Mouse (Mus musculus) midbrain, embryonic 13.5 days (tissue): ENCODE results near the gene Asl. TPM values are rescaled to one million over a fixed set of nuclear protein-coding genes. Genes with fewer than 3 reads are reported as not detected.
A peak's percentile ranks its signal among the peaks of the same experiment; 100 is the strongest.

Experiments used
- ATAC-seq: fragments of 200-750 bp; cut with Nextera tagmentation; 2 replicates; pipeline ENCODE4 v1.8.0; 2017; ENCODE audit warnings: mild to moderate bottlenecking, moderate TSS enrichment, moderate library complexity
- H3K27ac ChIP-seq: fragments of 300-500 bp; sonication (generic); 2 replicates; pipeline ENCODE4 v1.5.1; 2015; ENCODE audit warnings: inconsistent platforms, mild to moderate bottlenecking, moderate library complexity
- H3K27me3 ChIP-seq: fragments of 300-500 bp; sonication (generic); 2 replicates; pipeline ENCODE4 v1.6.1; 2015; ENCODE audit warnings: mild to moderate bottlenecking, inconsistent platforms
- H3K36me3 ChIP-seq: fragments of 300-500 bp; sonication (generic); 2 replicates; pipeline ENCODE4 v1.6.1; 2015; ENCODE audit warnings: mild to moderate bottlenecking, inconsistent platforms
- H3K4me1 ChIP-seq: fragments of 300-500 bp; sonication (generic); replicated peaks from 2 replicates; pipeline ENCODE4 v1.6.1; 2015; ENCODE audit warnings: inconsistent platforms
- H3K4me2 ChIP-seq: fragments of 300-500 bp; sonication (generic); replicated peaks from 2 replicates; pipeline ENCODE4 v1.6.1; 2015; ENCODE audit warnings: moderate library complexity, mild to moderate bottlenecking, inconsistent platforms
- H3K4me3 ChIP-seq: fragments of 300-500 bp; sonication (generic); replicated peaks from 2 replicates; pipeline ENCODE4 v1.5.1; 2015; ENCODE audit warnings: mild to moderate bottlenecking, inconsistent platforms
- H3K9ac ChIP-seq: fragments of 300-500 bp; sonication (generic); replicated peaks from 2 replicates; pipeline ENCODE4 v1.6.1; 2015; ENCODE audit warnings: mild to moderate bottlenecking, inconsistent platforms
- H3K9me3 ChIP-seq: fragments of 300-500 bp; sonication (generic); 2 replicates; pipeline ENCODE4 v1.6.1; 2016; ENCODE audit warnings: mild to moderate bottlenecking, inconsistent platforms
- WGBS: fragments of 180-500 bp; shearing (Covaris S2); methylation state at CpG from one replicate; pipeline ENCODE4 v1.1.7; 2015; 5-methylcytosine and 5-hydroxymethylcytosine counted together
- polyA plus RNA-seq: library from polyadenylated mRNA; unstranded; fragments of >200 nt; fragmentation: Nextera tagmentation; extraction: Ambion mirVana; gene quantifications from 2 replicates; pipeline ENCODE4 v1.2.1, GENCODE M21; 2015

Asl gene
- polyA plus RNA-seq, 1 experiment from 2014 or later = 30.4 TPM

DNA sequence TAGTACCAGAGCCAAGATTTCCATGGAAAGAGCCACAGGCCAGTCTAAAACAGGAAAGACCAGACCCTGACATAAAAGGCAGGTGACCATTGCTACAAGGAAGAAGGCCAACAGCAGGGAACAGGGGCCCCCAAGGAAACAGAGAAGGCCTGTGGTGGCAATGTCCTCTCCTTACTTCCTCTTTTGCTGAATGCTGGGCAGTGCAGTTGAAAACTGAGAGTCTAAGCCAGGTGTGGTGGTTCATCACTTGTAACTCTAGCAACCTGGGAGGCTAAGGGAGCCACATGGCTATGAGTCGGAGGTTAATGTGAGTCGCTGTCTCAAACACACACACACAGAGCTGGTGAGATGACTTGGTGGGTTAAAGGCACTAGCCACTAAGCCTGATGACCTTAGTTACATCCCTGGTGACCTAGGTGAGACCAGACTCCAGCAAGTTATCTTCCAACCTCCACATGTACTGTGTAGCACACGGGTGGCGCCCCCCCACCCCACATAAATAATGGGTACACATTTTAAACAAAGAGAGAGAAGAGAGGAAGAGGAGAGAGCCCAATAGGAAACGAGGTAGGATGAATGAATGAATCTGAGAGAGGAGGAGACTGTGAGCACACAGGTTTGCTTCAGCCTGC is 27.6 kb downstream of the Asl start:
- Histone ChIP-seq H3K4me2 (peak overlapping the region; percentile 81), H3K4me3 (peak overlapping the region; percentile 64; the same call in 1 of the 2 replicates)
- 83% methylated on average over 5 of the region's 5 CpGs for WGBS

DNA sequence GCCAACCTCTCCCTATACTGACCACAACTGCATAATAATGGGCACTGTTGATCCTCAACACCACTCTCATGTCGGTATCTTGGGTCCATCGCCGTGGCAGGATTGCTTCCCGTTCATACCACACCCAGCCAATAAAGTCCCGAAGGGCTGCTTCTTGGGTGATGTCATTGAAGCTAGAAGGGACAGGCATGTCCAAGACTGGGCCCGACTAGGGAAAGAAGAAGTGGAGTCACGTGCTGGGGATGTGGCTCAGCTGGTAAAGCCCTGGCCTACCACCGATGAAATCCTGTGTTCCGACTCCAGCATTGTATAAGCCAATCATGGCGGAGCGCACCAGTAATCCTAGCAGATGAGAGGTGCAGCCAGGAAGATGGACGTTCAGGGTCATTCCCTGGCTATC is 28.3 kb downstream of the Asl start:
- Histone ChIP-seq H3K4me1 (peaks cover 20% of the 10 kb centered on the region), H3K27me3 (no peaks in the 10 kb centered on the region), H3K9me3 (peaks cover 13% of the 10 kb centered on the region), H3K27ac (no peak overlapping the region), H3K4me3 (no peak overlapping the region), H3K9ac (no peak overlapping the region), H3K36me3 (no peaks in the 10 kb centered on the region), H3K4me2 (no peak overlapping the region)
- WGBS = 93% methylated on average over 12 of the region's 12 CpGs
- no peak for ATAC-seq

More for the DNA sequence above, 27.6 kb downstream of the Asl start:
- ATAC-seq = no peak
- no peaks in the 10 kb centered on the region for H3K27me3 ChIP-seq
- peaks cover 13% of the 10 kb centered on the region for H3K9me3 ChIP-seq
- no peak overlapping the region for H3K27ac ChIP-seq
- H3K9ac ChIP-seq = no peak overlapping the region
- peaks cover 20% of the 10 kb centered on the region for H3K4me1 ChIP-seq
- H3K36me3 ChIP-seq = no peaks in the 10 kb centered on the region

DNA sequence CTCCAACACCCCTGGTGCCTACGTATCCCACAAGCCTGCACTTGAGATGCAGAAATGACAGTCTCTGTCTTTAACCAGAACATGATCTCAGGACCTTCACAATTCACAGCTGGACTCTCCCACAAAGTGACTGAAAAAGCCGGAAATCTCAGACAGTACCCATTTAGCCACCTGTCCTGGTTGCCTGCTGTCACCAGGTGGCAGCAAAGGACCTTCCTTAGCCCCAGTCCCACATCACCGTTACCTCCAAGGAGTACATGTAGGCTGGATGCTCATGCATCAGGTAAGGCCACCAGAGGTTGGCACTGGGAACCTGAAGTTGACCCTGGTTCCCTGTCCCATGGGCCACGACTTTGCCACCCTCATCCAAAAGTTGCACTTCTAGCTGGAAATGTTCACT is 29.9 kb downstream of the Asl start:
- Histone ChIP-seq H3K4me3 (no peak overlapping the region), H3K27me3 (no peaks in the 10 kb centered on the region), H3K4me1 (peaks cover 20% of the 10 kb centered on the region), H3K9ac (no peak overlapping the region), H3K27ac (no peak overlapping the region), H3K9me3 (no peaks in the 10 kb centered on the region; the same call in 1 of the 2 replicates), H3K4me2 (no peak overlapping the region), H3K36me3 (no peaks in the 10 kb centered on the region)
- WGBS = 35% methylated on average over 4 of the region's 4 CpGs
- no peak for ATAC-seq

DNA sequence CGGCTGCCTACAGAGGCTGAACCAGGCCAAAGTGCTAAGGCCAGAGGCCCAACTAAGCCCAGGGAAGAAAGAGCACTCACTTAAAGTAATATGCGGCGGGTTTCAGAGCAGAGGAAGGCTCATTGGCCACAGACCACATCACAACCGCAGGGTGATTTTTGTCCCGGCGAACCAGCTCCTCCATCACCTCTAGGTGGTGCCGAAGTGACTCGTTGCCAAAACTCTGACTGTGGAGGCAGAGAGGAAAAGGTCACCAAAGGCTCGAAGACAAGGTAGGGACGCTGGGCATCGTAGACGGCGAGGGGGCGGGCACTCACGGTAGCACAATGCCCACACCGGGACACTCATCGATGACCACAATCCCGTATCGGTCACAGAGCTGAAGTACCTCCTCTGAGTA is 31.3 kb downstream of the Asl start:
- Histone ChIP-seq H3K4me3 (no peak overlapping the region), H3K27me3 (no peaks in the 10 kb centered on the region), H3K27ac (no peak overlapping the region), H3K9ac (no peak overlapping the region), H3K4me2 (no peak overlapping the region), H3K36me3 (peaks cover 4% of the 10 kb centered on the region; the same call in 1 of the 2 replicates), H3K9me3 (no peaks in the 10 kb centered on the region), H3K4me1 (peaks cover 16% of the 10 kb centered on the region)
- ATAC-seq = no peak
- WGBS = 72% methylated on average over 19 of the region's 19 CpGs

DNA sequence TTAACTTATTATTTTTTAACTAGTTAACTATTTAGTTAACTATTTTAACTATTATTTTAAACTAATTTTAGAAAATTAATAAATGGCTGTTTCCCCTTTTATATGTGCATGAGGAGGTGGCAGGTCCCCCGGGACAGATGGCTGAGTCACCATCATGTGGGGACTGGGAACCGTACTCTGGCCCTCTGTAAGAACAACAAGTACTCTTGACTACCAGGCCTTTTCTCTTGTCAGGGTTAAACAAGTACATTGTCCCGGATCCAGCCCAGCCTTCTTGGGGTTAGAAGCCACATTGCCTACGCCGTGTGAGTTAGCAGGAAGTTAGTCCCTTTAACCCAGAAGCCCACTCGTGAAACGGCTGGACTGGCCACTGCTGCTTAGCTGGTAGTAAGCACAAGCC is 34.1 kb downstream of the Asl start:
- no peak overlapping the region for H3K9ac ChIP-seq
- no peak for ATAC-seq
- H3K4me2 ChIP-seq = no peak overlapping the region
- 95% methylated on average over 7 of the region's 7 CpGs for WGBS
- no peaks in the 10 kb centered on the region for H3K27me3 ChIP-seq
- H3K9me3 ChIP-seq = no peaks in the 10 kb centered on the region
- no peak overlapping the region for H3K27ac ChIP-seq
- no peak overlapping the region for H3K4me3 ChIP-seq
- H3K36me3 ChIP-seq = peaks cover 9% of the 10 kb centered on the region
- H3K4me1 ChIP-seq = no peaks in the 10 kb centered on the region

DNA sequence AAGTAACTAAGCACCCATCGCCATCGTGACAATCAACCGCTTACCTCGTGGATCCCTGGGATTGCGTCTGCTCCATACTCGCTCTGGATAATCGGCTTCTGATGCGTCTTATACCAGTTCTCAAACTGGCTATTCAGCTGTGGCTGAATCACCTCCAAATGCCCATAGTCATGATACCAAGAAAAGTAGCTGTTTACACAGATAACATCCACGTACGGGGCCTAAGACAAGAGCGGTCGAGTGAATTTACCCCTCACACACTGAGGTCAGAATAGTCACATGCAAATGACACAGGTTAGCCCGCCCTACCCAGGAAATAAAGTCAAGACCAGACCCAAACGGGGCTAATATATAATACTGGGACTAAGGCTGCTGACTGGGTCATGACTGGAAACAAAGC is 35.7 kb downstream of the Asl start:
- H3K27ac ChIP-seq = no peak overlapping the region
- 95% methylated on average over 14 of the region's 14 CpGs for WGBS
- H3K9ac ChIP-seq = no peak overlapping the region
- H3K9me3 ChIP-seq = no peaks in the 10 kb centered on the region
- H3K4me3 ChIP-seq = no peak overlapping the region
- no peak for ATAC-seq
- H3K4me1 ChIP-seq = no peaks in the 10 kb centered on the region
- H3K27me3 ChIP-seq = no peaks in the 10 kb centered on the region
- H3K4me2 ChIP-seq = no peak overlapping the region
- H3K36me3 ChIP-seq = peaks cover 12% of the 10 kb centered on the region

DNA sequence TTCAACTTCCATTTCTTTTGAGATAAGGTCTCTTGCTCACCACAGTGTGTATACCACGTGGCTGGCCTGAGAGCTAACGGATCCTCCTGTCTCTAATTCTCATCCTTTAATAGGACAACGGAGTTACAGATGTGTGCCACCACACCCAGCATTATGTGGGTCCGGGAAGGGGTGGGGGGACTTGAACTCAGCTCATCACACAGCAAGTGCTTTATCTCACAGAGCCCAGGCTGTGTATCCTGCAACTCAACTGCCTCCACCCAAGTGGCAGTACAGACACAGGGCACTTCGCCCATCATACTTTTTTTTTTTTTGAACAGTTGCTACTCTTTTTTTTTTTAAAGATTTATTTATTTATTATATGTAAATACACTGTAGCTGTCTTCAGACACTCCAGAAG is 37.1 kb downstream of the Asl start:
- ATAC-seq = no peak
- no peak overlapping the region for H3K4me3 ChIP-seq
- peaks cover 17% of the 10 kb centered on the region for H3K36me3 ChIP-seq
- H3K27ac ChIP-seq = no peak overlapping the region
- no peak overlapping the region for H3K9ac ChIP-seq
- H3K27me3 ChIP-seq = no peaks in the 10 kb centered on the region
- H3K4me1 ChIP-seq = no peaks in the 10 kb centered on the region
- 97% methylated on average over 5 of the region's 5 CpGs for WGBS
- H3K4me2 ChIP-seq = no peak overlapping the region
- no peaks in the 10 kb centered on the region for H3K9me3 ChIP-seq

DNA sequence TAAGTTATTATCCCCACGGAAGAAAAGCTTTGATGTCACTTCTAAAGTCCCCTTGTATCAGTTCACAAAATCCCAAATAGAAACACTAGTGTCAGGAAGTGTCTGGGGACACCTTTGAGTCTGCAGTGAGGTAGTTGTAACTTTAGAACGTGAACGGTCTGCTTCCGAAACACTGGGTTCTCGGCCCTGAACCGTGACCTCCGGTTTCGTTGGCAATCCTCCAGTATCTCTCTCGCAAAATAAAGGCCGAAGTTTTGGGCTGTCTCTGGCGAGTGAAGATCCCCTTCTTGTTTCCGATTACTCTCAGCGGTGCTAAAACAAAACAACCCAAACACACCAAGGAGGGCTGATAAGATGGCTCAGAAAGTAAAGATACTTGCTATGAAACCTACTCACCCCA is 39.7 kb downstream of the Asl start:
- H3K4me2 ChIP-seq = no peak overlapping the region
- no peak overlapping the region for H3K27ac ChIP-seq
- H3K4me1 ChIP-seq = no peaks in the 10 kb centered on the region
- H3K27me3 ChIP-seq = no peaks in the 10 kb centered on the region
- ATAC-seq = no peak
- H3K9ac ChIP-seq = no peak overlapping the region
- peaks cover 17% of the 10 kb centered on the region for H3K36me3 ChIP-seq
- WGBS = 91% methylated on average over 13 of the region's 13 CpGs
- H3K4me3 ChIP-seq = no peak overlapping the region
- no peaks in the 10 kb centered on the region for H3K9me3 ChIP-seq

DNA sequence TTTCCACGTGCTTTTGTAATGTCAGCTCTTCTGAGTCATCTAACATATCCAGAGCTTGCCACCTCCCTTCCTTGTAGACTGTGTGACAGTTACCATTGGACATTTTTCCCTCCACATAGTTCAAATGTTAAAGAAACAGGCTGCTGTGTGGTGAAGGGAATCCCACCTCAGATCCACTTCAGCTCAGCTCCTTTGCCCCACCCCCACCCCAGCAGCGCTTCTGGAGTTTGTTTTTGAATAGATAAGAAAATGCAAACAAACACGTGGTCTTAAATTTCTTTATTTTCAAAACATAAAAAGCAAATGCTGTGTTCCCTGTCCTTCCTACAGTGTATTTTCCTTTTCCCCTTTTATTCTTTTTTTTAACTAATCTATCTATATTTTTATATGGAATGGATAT is 48.8 kb downstream of the Asl start:
- no peaks in the 10 kb centered on the region for H3K4me1 ChIP-seq
- H3K9ac ChIP-seq = no peak overlapping the region
- H3K4me2 ChIP-seq = no peak overlapping the region
- H3K9me3 ChIP-seq = no peaks in the 10 kb centered on the region
- peaks cover 17% of the 10 kb centered on the region; the same call in 1 of the 2 replicates for H3K36me3 ChIP-seq
- no peak for ATAC-seq
- no peaks in the 10 kb centered on the region for H3K27me3 ChIP-seq
- WGBS = 74% methylated on average over 3 of the region's 3 CpGs
- no peak overlapping the region for H3K27ac ChIP-seq
- no peak overlapping the region for H3K4me3 ChIP-seq

DNA sequence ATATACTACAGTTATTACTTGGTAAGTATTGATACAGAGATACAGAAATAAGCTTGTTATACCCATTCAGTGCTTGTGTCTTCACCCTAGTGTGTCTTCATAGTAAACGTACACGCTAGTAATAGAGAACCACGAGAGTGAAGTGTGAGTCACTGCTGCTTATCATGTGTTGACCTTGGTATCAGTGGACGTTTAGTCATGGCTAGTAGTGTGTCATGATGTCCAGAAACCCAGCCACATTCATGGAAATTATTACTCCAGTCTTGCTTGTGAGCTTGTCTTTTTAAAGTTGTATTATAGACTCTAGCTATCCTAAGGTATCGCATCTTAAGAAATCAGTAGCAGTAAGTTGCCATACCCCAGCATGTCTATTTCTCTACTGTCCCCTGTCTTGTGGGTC is 50.4 kb downstream of the Asl start:
- H3K27ac ChIP-seq = no peak overlapping the region
- 0 out of 2 replicates have a peak, but pooled peaks cover 11% of the 10 kb centered on the region for H3K36me3 ChIP-seq
- WGBS = 91% methylated on average over 5 of the region's 5 CpGs
- H3K4me2 ChIP-seq = no peak overlapping the region
- no peaks in the 10 kb centered on the region for H3K4me1 ChIP-seq
- no peaks in the 10 kb centered on the region for H3K27me3 ChIP-seq
- no peak for ATAC-seq
- H3K4me3 ChIP-seq = no peak overlapping the region
- no peak overlapping the region for H3K9ac ChIP-seq
- no peaks in the 10 kb centered on the region for H3K9me3 ChIP-seq

DNA sequence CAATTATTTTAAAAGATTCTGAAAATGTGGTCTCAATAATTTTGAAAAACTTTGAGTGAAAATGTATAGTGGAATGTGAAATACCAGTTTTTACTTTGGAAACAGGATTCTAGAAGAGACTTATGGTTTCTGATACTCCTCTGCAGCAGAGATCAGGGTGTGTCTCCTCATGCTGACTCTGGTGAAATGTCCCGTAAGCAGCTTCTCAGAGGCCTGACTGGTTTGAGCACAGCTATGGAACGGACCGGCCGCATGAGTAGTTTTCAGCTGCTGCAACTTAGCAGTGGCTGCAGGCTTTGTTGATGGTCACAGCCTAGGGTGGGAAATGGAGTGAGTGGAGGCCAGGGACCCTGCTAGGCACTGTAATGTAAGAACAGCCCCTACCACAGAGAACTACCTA is 51.3 kb downstream of the Asl start:
- no peak overlapping the region for H3K9ac ChIP-seq
- 81% methylated on average over 4 of the region's 4 CpGs for WGBS
- no peak overlapping the region for H3K27ac ChIP-seq
- H3K4me1 ChIP-seq = no peaks in the 10 kb centered on the region
- no peak overlapping the region for H3K4me2 ChIP-seq
- 0 out of 2 replicates have a peak, but pooled peaks cover 4% of the 10 kb centered on the region for H3K36me3 ChIP-seq
- ATAC-seq = no peak
- no peaks in the 10 kb centered on the region for H3K27me3 ChIP-seq
- no peak overlapping the region for H3K4me3 ChIP-seq
- no peaks in the 10 kb centered on the region for H3K9me3 ChIP-seq

DNA sequence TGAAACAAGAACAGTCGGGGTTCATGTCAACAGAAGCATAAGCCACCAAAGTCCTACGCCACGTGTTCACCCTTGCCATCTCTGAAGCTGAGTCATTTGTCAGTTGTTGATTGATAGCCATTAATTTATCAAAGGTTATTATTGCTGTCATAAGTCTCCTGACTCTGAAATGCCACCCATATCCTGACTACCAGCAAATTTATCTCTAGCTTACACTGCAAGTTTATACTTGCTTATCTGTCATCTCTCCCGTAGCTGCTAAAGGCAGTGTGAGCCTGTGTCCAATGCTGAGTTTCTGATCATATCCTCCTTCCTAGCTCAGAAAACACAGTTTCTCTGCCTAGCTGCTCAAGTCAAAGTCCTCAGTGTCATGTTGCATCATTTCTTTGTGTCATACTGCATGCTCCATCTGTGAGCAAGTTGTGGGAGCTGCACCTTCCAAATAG is 54.2 kb downstream of the Asl start:
- Histone ChIP-seq H3K9me3 (no peaks in the 10 kb centered on the region), H3K4me3 (no peak overlapping the region), H3K4me1 (no peaks in the 10 kb centered on the region), H3K36me3 (peaks cover 9% of the 10 kb centered on the region; the same call in 1 of the 2 replicates), H3K9ac (no peak overlapping the region), H3K27me3 (no peaks in the 10 kb centered on the region), H3K27ac (no peak overlapping the region), H3K4me2 (no peak overlapping the region)
- WGBS = 90% methylated on average over 4 of the region's 4 CpGs
- ATAC-seq = no peak

DNA sequence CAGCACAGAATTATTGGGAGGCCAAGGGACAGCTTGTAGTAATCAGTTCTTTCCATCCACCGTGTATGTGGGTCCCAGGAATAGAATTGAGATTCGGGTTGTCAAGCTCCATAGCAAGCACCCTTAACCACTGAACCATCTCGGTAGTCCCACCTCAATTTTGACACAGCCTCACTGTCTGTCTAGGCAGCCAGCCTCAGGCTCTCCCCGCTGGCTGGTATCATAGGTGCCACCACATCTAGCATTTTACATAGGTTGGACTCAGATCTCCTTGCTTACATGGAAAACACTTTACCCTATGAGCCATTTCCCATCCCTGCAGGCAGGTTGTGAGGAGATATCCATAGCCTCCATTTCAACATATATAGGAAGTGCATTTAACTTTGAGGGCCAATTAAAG is 54.7 kb downstream of the Asl start:
- Histone ChIP-seq H3K27ac (no peak overlapping the region), H3K9me3 (no peaks in the 10 kb centered on the region), H3K4me2 (no peak overlapping the region), H3K36me3 (peaks cover 9% of the 10 kb centered on the region; the same call in 1 of the 2 replicates), H3K4me1 (no peaks in the 10 kb centered on the region), H3K4me3 (no peak overlapping the region), H3K9ac (no peak overlapping the region), H3K27me3 (no peaks in the 10 kb centered on the region)
- no peak for ATAC-seq
- 94% methylated on average over 4 of the region's 4 CpGs for WGBS
